Mouse (Mus musculus) retina, embryonic 14.5 days (tissue): Measurements from ENCODE around the gene S100a3.
A peak's percentile ranks its signal among the peaks of the same experiment; 100 is the strongest.

Experiments used
- DNase-seq: peaks from one replicate; pipeline ENCODE4 v3.0.0-alpha.2; 2015; ENCODE audit warnings: low spot score

Gene S100a3

DNA sequence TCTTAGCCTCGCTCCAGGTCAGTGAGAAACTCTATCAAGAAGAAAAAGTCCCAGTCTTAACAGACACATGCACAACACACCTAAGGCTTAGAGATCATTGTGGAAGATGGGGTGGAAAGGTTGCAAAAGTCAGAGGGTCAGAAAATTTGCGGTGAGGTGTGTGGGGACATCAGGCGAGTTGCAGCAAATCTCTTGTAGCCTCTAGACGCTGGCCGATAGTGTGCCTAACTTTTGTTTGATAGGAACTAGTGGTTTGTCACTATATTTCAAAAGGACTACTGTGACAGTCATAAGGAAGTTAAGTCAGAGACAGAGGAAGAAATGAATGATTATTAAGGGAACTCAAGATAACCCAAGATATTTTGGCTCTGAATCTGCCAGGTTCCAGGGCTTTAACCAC lies 67.0 kb downstream of the S100a3 start:
- DNase-seq = no peak

DNA sequence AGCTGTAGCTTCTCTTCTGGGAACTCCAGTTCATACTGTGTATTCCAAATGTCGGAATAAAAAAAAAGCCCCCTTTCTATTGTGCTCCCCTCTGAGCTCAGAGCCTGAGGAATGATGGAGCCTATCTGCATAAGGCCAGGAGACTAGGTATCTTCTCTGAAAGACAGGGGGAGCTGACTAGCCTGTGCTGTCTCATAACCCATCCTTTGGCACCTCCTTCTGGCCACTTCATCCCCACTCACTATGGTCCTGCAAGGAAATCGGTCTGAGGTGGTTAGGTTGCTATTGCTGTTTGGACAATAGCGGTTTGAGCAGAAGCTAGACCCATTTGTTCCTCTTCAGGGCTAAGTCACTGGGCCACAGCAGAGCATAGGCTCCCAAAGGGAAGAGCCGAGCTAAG lies 67.4 kb downstream of the S100a3 start:
- DNase-seq = peak; percentile 55

DNA sequence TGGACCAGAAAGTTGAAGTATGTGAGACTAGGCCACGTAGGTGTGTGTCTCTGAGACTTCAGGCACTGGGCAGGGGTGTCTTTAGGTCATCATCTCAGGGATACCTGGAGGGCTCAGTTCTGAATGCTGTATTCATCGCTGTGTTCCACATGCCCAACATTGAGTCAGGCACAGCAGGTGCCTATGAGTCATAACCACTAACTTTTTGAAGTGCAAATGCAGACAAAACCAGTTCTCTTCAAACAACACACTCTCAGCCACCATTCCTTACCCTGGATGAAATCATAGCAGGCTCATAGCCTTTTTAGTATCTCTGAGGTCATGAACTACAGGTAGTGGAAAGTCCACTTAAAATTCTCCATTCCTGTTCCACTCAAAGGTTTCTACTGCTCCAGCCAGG lies 68.9 kb downstream of the S100a3 start:
- no peak for DNase-seq

DNA sequence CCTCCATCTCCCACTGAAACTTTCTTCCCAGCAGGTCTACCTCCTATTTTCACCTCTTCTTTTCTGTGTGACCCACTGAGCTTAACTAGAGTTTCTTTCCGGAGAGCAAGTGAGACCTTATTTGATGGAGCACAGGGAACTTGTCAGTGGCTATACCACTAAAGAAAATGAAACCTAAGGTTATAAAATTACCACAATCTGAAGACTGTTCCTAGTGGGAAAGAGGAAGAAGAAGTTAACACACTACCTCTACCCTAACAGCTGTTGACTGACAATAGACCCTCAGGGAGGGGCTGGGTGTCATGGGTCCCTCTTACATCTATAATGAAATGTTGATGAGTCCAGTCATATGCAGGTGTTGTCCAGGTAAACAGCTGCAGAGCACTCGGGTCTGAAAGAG lies 71.6 kb downstream of the S100a3 start:
- no peak for DNase-seq

DNA sequence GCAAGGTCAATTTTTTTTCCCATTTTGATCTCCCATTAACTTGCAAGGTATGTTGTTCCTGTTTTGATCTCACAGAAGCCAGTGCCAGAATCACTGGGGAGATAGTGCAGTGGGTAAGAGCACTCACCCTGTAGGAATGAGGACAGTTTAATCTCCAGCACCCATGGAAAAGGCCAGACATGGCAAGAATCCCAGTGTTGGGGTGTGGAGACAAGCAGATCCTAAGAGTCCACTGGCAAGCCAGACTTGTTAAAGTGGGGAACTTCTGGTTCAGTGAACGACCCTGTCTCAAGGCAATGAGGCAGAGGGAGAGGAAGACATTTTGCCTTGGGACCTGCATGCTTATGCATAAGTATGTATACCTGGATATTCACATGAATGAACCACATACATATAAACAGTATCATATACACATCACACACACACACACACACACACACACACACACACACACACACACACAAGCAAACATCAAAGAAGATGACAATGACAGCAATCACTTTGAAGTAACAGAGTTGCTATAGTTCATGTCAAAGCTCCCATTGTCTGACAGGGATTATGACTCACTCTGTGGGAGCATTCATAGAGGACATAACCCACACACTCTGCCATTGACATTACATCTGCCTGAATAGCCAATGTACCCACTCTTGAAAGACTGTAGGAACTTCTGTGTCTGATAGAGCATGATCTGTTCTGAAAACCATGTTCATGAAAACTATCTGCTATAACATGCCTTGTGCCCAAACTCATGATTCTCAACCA lies 78.3 kb downstream of the S100a3 start:
- DNase-seq = no peak

DNA sequence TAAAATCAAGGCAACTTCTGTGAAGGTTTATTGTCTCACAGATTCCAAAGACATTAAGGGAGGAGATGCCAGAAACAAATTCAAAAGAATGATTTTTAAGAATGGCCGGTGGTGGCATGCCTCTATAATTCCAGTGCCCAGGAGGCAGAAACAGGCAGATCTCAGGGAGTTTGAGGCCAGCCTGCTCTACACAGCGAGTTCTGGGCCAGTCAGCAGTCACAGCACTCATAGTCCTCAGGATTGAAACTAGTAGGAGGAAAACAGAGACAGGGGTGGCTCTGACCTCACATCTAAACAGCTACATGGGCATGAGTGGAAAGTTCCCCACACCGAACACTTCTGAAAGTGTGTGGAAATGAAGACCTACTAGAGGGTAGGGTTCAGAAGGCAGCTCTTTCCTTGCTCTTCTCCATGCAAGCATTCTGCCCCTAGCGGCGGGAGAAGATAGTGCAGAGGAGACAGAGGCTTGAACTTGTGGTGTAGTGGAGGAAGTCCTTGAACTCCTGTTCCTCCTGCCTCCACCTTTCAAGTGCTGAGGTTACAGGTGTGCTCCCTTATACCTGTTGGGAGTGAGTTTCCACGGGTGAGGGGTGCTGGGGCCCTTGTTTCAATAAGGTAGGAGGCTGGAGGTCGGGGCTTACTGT lies 79.3 kb downstream of the S100a3 start:
- DNase-seq = peak; percentile 52

DNA sequence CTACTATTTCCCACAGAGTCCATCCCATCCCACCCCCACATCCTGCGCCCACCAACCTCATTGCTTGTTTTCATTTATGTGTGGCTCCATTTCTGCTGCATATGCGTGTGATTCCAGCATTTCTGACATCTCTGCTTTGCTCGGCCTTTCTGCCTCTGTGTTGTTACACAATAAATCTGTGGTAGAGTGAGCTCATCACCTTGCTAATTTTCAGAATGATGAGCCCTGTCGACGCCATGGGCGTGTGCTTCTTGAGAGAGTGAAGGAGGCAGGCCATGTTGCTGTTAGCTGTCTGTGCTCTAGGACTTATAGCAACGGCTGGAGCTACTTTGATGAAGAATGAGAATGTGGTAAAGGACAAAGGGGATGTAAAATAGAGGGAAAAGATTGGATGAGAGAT lies 80.6 kb downstream of the S100a3 start:
- DNase-seq = no peak

DNA sequence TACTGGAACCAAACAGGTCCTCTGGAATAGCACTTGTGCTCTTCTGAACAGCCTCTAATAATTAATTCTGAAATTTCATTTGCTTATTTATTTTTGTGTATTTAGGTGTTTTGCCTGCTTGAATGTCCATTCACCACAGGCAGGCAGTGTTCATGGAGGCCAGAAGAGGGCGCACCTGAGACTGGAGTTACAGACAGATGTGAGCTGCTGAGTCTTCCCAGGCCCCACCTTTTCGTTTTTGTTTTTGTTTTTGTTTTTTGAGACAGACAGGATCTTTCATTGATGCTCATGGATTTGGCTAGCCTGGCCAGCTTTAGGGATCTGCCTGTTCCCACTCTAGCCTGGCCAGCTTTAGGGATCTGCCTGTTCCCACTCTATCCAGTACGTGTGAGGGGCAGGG lies 83.8 kb downstream of the S100a3 start:
- peak; percentile 43 for DNase-seq

DNA sequence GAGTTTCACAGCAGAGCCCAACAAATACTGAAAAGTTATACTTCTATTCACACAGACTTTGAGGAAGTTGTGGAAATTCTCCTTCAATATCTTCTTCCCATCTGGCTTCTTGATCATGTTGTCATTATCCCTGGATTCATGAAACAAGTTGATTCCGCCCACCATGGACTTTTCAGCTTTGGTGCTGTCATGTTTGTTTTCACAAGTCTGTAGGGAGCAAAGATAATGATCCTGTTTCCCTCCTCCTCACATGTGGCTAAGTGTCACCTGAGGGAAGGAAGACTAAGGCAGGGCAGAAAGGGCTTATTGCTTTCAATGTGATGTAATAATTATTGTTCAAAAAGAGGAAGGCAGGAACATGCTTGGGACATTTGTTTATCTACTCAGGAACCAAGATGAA lies 86.9 kb downstream of the S100a3 start:
- no peak for DNase-seq

DNA sequence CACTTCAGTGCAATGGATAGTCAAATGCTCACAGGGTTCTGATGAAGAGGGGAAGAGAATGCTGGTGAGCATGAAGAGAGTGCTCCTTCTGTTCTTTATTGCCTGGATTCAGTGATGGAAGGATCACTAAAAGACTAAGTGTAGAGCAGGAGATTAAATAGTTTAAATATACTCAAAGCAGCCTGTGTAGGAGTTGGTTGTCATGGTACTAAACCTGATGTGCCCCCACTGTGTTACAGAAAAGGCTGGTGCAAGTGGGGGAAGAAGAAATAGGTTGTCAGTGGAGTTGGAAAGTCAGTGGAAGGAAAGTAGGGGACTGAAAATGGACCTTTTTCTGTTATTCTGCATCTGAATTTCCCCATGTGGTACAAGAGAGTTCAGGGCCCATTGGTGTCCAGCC lies 88.6 kb downstream of the S100a3 start:
- DNase-seq = no peak

DNA sequence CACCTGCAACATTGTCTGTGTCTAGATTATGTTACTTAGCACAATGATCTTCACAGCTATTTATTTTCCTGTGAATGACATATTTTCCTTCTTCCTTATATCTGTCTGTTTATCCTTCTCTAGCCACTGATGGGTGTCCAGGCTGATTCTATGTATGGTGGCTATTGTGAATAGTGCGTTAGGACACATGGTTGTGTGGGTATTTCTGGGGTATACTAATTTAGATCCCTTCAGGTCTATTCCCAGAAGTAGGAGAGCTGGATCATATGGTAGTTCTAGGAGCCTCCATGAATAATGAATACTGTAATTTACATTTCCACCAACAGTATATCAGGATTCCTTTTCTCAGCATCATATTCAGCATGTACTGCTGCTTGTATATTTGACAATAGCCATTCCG lies 89.5 kb downstream of the S100a3 start:
- no peak for DNase-seq
